Mouse (Mus musculus) C2C12 (cell line): ENCODE measurements around the gene Sema4g. TPM values are rescaled to one million over a fixed set of nuclear protein-coding genes. Genes with fewer than 3 reads are reported as not detected.

ENCODE experiments used
- H3K27me3 ChIP-seq: one replicate; pipeline ENCODE4 v1.6.1; 2011; ENCODE audit not compliant: control insufficient read depth, insufficient read depth, insufficient read length
- H3K36me3 ChIP-seq: one replicate; pipeline ENCODE4 v1.6.1; 2011; ENCODE audit not compliant: control insufficient read depth, insufficient read depth
- H3K4me3 ChIP-seq: one replicate; pipeline ENCODE4 v1.5.1; 2011; ENCODE audit warnings: mild to moderate bottlenecking, control low read depth; ENCODE audit not compliant: poor library complexity, insufficient read depth, severe bottlenecking
- H3K79me2 ChIP-seq: one replicate; pipeline ENCODE4 v1.6.1; 2011; ENCODE audit not compliant: control insufficient read depth, insufficient read depth
- H3K79me3 ChIP-seq: one replicate; pipeline ENCODE4 v1.6.1; 2011; ENCODE audit warnings: low read depth, control low read depth
- H3ac ChIP-seq: one replicate; pipeline ENCODE3; 2011; ENCODE audit warnings: low read depth; ENCODE audit not compliant: control insufficient read depth, insufficient read length
- CEBPB ChIP-seq: IDR thresholded peaks from one replicate; pipeline ENCODE4 v1.6.1; 2011; ENCODE audit warnings: low read depth, mild to moderate bottlenecking, control low read depth, moderate library complexity
- CTCF ChIP-seq: IDR thresholded peaks from one replicate; pipeline ENCODE4 v1.5.1; 2011; ENCODE audit not compliant: control insufficient read depth, insufficient read depth, insufficient read length
- FOSL1 ChIP-seq: IDR thresholded peaks from one replicate; pipeline ENCODE4 v1.8.0; 2011; ENCODE audit warnings: mild to moderate bottlenecking, low read length; ENCODE audit not compliant: poor library complexity, insufficient read depth, severe bottlenecking
- MAX ChIP-seq: IDR thresholded peaks from one replicate; pipeline ENCODE4 v1.6.1; 2011; ENCODE audit warnings: mild to moderate bottlenecking, control low read depth
- MYOD1 ChIP-seq: IDR thresholded peaks from one replicate; pipeline ENCODE4 v1.6.1; 2011; ENCODE audit warnings: low read depth; ENCODE audit not compliant: control insufficient read depth, insufficient read length
- MYOG ChIP-seq: IDR thresholded peaks from one replicate; pipeline ENCODE4 v1.6.1; 2011; ENCODE audit not compliant: control insufficient read depth, insufficient read length; ENCODE audit errors: extremely low read depth
- USF1 ChIP-seq: IDR thresholded peaks from one replicate; pipeline ENCODE4 v1.6.1; 2011; ENCODE audit warnings: low read depth, mild to moderate bottlenecking, control low read depth, moderate library complexity
- polyA plus RNA-seq: library from polyadenylated mRNA; unstranded; fragments of >200 nt; fragmentation: generic; extraction: Trizol; gene quantifications from one replicate; pipeline ENCODE4 v1.2.1, GENCODE M21; 2012; ENCODE audit warnings: missing spikeins

Sema4g gene
- polyA plus RNA-seq, 1 experiment, result 0.30 TPM

GRCm38 (mm10) chr19:45017216-45017771 is 28.4 kb downstream of the Sema4g start:
- H3K4me3 ChIP-seq, result peak overlapping the region; percentile 53
- peaks cover 38% of the 10 kb centered on the region for H3K79me3 ChIP-seq
- H3K79me2 ChIP-seq, result peaks cover 50% of the 10 kb centered on the region
- TF ChIP-seq MYOG, result no peak
- no peak for TF ChIP-seq MAX
- no peak for TF ChIP-seq CEBPB
- no peak for TF ChIP-seq FOSL1
- TF ChIP-seq CTCF, result peak; percentile 20
- no peak for TF ChIP-seq USF1
- TF ChIP-seq MYOD1, result no peak
- peaks cover 14% of the 10 kb centered on the region for H3K36me3 ChIP-seq
- H3ac ChIP-seq, result peak overlapping the region; percentile 99
- H3K27me3 ChIP-seq, result no peaks in the 10 kb centered on the region

DNA sequence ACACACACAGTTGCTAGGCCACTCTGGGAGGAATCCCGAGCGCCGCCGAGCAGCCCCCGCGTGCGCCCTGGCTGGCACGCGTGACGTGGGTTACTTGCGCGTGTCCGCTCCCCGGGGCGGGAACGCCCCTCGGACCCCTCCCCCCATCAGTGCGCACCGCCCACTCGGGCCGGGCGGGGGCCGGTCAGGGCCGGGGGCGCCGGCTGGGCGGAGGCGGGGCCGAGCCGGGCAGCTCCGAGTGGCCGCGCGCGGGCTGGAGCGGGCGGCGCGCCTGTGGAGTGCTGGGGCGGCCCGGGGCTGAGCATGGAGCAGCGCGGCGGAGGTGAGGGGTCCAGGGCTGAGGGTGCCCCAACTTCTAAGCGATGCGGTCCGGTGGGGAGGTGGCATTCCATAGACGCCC is 29.0 kb downstream of the Sema4g start:
- H3K36me3 ChIP-seq, result peaks cover 18% of the 10 kb centered on the region
- H3K79me2 ChIP-seq, result peaks cover 56% of the 10 kb centered on the region
- TF ChIP-seq MAX, result peak; percentile 33
- no peak for TF ChIP-seq FOSL1
- TF ChIP-seq CEBPB, result no peak
- H3K79me3 ChIP-seq, result peaks cover 40% of the 10 kb centered on the region
- H3K27me3 ChIP-seq, result no peaks in the 10 kb centered on the region
- peak overlapping the region; percentile 53 for H3K4me3 ChIP-seq
- H3ac ChIP-seq, result peak overlapping the region; percentile 99

GRCm38 (mm10) chr19:45018351-45018831 is 29.5 kb downstream of the Sema4g start:
- peaks cover 61% of the 10 kb centered on the region for H3K79me2 ChIP-seq
- no peaks in the 10 kb centered on the region for H3K27me3 ChIP-seq
- no peak for TF ChIP-seq MYOD1
- TF ChIP-seq USF1, result no peak
- TF ChIP-seq MAX, result no peak
- TF ChIP-seq CTCF, result no peak
- TF ChIP-seq FOSL1, result no peak
- no peak for TF ChIP-seq CEBPB
- no peak for TF ChIP-seq MYOG
- H3K4me3 ChIP-seq, result peak overlapping the region; percentile 53
- H3ac ChIP-seq, result peak overlapping the region; percentile 99
- H3K36me3 ChIP-seq, result peaks cover 18% of the 10 kb centered on the region
- H3K79me3 ChIP-seq, result peaks cover 40% of the 10 kb centered on the region

DNA sequence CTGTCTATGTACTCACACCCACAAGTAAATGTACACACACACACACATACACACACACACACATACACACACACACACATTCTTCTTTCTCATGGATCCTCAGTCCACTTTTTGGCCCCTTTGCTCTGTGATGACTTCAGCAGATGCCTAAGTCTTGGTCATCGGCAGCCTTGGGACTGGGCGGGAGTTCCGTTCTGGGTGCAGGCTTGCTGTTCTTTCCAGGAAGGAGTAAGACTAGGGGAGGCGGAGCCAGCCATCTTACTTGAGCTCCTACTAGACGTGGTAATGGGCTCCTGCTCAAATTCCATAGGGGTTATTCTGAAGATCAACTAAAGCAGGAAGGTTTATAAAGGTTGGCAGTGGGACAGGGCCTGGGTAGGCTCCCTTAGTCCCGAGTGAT is 31.4 kb downstream of the Sema4g start:
- Histone ChIP-seq H3K4me3 (no peak overlapping the region), H3K36me3 (peaks cover 24% of the 10 kb centered on the region), H3K79me3 (peaks cover 41% of the 10 kb centered on the region), H3ac (no peak overlapping the region), H3K79me2 (peaks cover 70% of the 10 kb centered on the region), H3K27me3 (no peaks in the 10 kb centered on the region)
- TF ChIP-seq FOSL1, result no peak
- TF ChIP-seq MYOD1, result no peak
- TF ChIP-seq MAX, result no peak
- no peak for TF ChIP-seq CTCF
- TF ChIP-seq USF1, result no peak
- TF ChIP-seq CEBPB, result no peak
- no peak for TF ChIP-seq MYOG

DNA sequence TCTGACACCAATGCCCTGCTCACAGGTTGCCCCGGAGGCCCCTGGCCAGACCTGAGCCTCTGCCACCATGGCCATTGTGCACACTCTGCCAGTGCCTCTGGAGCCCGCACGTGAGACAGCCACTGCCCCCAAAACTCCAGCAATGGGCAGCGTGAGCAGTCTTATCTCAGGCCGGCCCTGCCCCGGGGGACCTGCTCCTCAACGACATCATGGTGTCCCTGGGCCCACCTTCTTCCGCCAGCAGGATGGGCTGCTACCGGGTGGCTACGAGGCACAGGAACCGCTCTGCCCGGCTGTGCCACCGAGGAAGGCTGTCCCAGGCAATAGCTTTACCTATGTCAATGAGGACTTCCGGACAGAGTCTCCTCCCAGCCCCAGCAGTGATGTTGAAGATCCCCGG is 32.5 kb downstream of the Sema4g start:
- peaks cover 41% of the 10 kb centered on the region for H3K79me3 ChIP-seq
- peaks cover 62% of the 10 kb centered on the region for H3K79me2 ChIP-seq
- no peak overlapping the region for H3ac ChIP-seq
- H3K4me3 ChIP-seq, result no peak overlapping the region
- H3K36me3 ChIP-seq, result peaks cover 29% of the 10 kb centered on the region
- TF ChIP-seq MYOG (no peak), USF1 (no peak), CEBPB (no peak), CTCF (no peak), MAX (no peak), FOSL1 (no peak), MYOD1 (no peak)
- H3K27me3 ChIP-seq, result no peaks in the 10 kb centered on the region

GRCm38 (mm10) chr19:45023993-45024392 is 35.1 kb downstream of the Sema4g start:
- H3ac ChIP-seq, result no peak overlapping the region
- peaks cover 32% of the 10 kb centered on the region for H3K36me3 ChIP-seq
- H3K79me2 ChIP-seq, result peaks cover 52% of the 10 kb centered on the region
- H3K27me3 ChIP-seq, result no peaks in the 10 kb centered on the region
- H3K4me3 ChIP-seq, result no peak overlapping the region
- TF ChIP-seq MYOD1, result no peak
- no peak for TF ChIP-seq USF1
- TF ChIP-seq FOSL1, result no peak
- TF ChIP-seq MAX, result no peak
- TF ChIP-seq CEBPB, result no peak
- no peak for TF ChIP-seq CTCF
- no peak for TF ChIP-seq MYOG
- H3K79me3 ChIP-seq, result peaks cover 33% of the 10 kb centered on the region
